Mouse (Mus musculus) megakaryocyte-erythroid progenitor cell, adult 5-6 weeks (primary cell): ENCODE measurements around the gene Gtf3c5. TPM values are rescaled to one million over a fixed set of nuclear protein-coding genes. Genes with fewer than 3 reads are reported as not detected.
A peak's percentile ranks its signal among the peaks of the same experiment; 100 is the strongest.

Experiments
- ATAC-seq: replicated peaks from 2 replicates; pipeline ENCODE4 v1.8.0; 2016; ENCODE audit warnings: mild to moderate bottlenecking, inconsistent platforms; ENCODE audit not compliant: severe bottlenecking, poor library complexity, low FRiP score, low TSS enrichment
- total RNA-seq, 2 experiments: library from RNA; stranded (forward) in 1 of 2; stranded (reverse) in 1 of 2; fragments of 200-1000, 215-1000 nt in 1 of 2; fragments of >200 nt in 1 of 2; fragmentation: Nextera tagmentation in 1 of 2; gene quantifications; 2 replicates each; pipeline ENCODE4 v1.2.3; 2014 to 2017

Gtf3c5 gene
- total RNA-seq, 2 experiments from 2014 or later = 25.7 to 33.9 TPM

- ATAC-seq = peak; percentile 88
Observed at GRCm38 (mm10) chr2:28582647-28583353, 751 bp downstream of the Gtf3c5 start.

GRCm38 (mm10) chr2:28578003-28578402 is 5.5 kb downstream of the Gtf3c5 start:
- peak; percentile 43; the same call in 1 of the 2 replicates for ATAC-seq

- no peak for ATAC-seq
Observed at GRCm38 (mm10) chr2:28576815-28577214, 6.7 kb downstream of the Gtf3c5 start.

GRCm38 (mm10) chr2:28575341-28575740 is 8.2 kb downstream of the Gtf3c5 start:
- no peak for ATAC-seq

- ATAC-seq = no peak
Observed at GRCm38 (mm10) chr2:28569903-28570302, 13.6 kb downstream of the Gtf3c5 start.

GRCm38 (mm10) chr2:28566545-28566944 is 17.0 kb downstream of the Gtf3c5 start:
- no peak for ATAC-seq

GRCm38 (mm10) chr2:28564380-28564779 is 19.2 kb downstream of the Gtf3c5 start:
- no peak for ATAC-seq

- no peak for ATAC-seq
Observed at GRCm38 (mm10) chr2:28563830-28564229, 19.7 kb downstream of the Gtf3c5 start.

- ATAC-seq = no peak
Observed at GRCm38 (mm10) chr2:28563303-28563702, 20.2 kb downstream of the Gtf3c5 start, which contains the start of gene Cel. TSS of gene Cel (minus strand) at chr2:28563403.

- ATAC-seq = no peak
Observed at GRCm38 (mm10) chr2:28557452-28557851, 26.1 kb downstream of the Gtf3c5 start.

- no peak for ATAC-seq
Observed at GRCm38 (mm10) chr2:28552301-28552700, 31.2 kb downstream of the Gtf3c5 start.

- no peak for ATAC-seq
Observed at GRCm38 (mm10) chr2:28549157-28549556, 34.4 kb downstream of the Gtf3c5 start.

GRCm38 (mm10) chr2:28547237-28548172 is 36.0 kb downstream of the Gtf3c5 start:
- ATAC-seq = peak; percentile 50; the same call in 1 of the 2 replicates

- ATAC-seq = no peak
Observed at GRCm38 (mm10) chr2:28546560-28546959, 37.0 kb downstream of the Gtf3c5 start.

GRCm38 (mm10) chr2:28545976-28546375 is 37.6 kb downstream of the Gtf3c5 start:
- ATAC-seq = no peak

GRCm38 (mm10) chr2:28543894-28544293 is 39.7 kb downstream of the Gtf3c5 start:
- no peak for ATAC-seq

GRCm38 (mm10) chr2:28540587-28541227 is 42.8 kb downstream of the Gtf3c5 start:
- ATAC-seq = no peak

- ATAC-seq = no peak
Observed at GRCm38 (mm10) chr2:28539949-28540348, 43.6 kb downstream of the Gtf3c5 start.

GRCm38 (mm10) chr2:28539206-28539605 is 44.3 kb downstream of the Gtf3c5 start:
- ATAC-seq = no peak

- ATAC-seq = no peak
Observed at GRCm38 (mm10) chr2:28538817-28539128, 44.8 kb downstream of the Gtf3c5 start.
